Mouse (Mus musculus): ENCODE measurements around the gene Olfr790.

The Olfr790 gene

GRCm38 (mm10) chr10:129498192-129498591, at the start of gene Olfr790:
Gene Olfr790, plus strand, starts transcription at chr10:129498492.
- in situ Hi-C loops (cut with MboI; ENCODE audit: low pct_unique_long_range_greater_than_20kb in 1 of 2, low sequenced_read_pairs in 2 of 2, unreplicated experiment in 1 of 2): no loop called here

- in situ Hi-C loops (cut with MboI; ENCODE audit: low pct_unique_long_range_greater_than_20kb in 1 of 2, low sequenced_read_pairs in 2 of 2, unreplicated experiment in 1 of 2): no loop called here
Observed at GRCm38 (mm10) chr10:129461562-129461961, 36.7 kb upstream of the Olfr790 start, which contains the start of gene Olfr787. Gene Olfr787, plus strand, starts transcription at chr10:129461862.

- in situ Hi-C loops (cut with MboI; ENCODE audit: low pct_unique_long_range_greater_than_20kb in 1 of 2, low sequenced_read_pairs in 2 of 2, unreplicated experiment in 1 of 2): no loop called here
Observed at GRCm38 (mm10) chr10:129470698-129471097, 27.6 kb upstream of the Olfr790 start, which contains the start of gene Olfr788. Gene Olfr788, plus strand, starts transcription at chr10:129470998.

- in situ Hi-C loops (cut with MboI; ENCODE audit: low pct_unique_long_range_greater_than_20kb in 1 of 2, low sequenced_read_pairs in 2 of 2, unreplicated experiment in 1 of 2): no loop called here
Observed at GRCm38 (mm10) chr10:129473256-129473655, 25.0 kb upstream of the Olfr790 start.

- in situ Hi-C loops (cut with MboI; ENCODE audit: low pct_unique_long_range_greater_than_20kb in 1 of 2, low sequenced_read_pairs in 2 of 2, unreplicated experiment in 1 of 2): no loop called here
Observed at GRCm38 (mm10) chr10:129473723-129474122, 24.6 kb upstream of the Olfr790 start.

- in situ Hi-C loops (cut with MboI; ENCODE audit: low pct_unique_long_range_greater_than_20kb in 1 of 2, low sequenced_read_pairs in 2 of 2, unreplicated experiment in 1 of 2): no loop called here
Observed at GRCm38 (mm10) chr10:129484452-129484851, 13.8 kb upstream of the Olfr790 start, which contains the start of gene Olfr789. Gene Olfr789, plus strand, starts transcription at chr10:129484752.

- in situ Hi-C loops (cut with MboI; ENCODE audit: low pct_unique_long_range_greater_than_20kb in 1 of 2, low sequenced_read_pairs in 2 of 2, unreplicated experiment in 1 of 2): no loop called here
Observed at GRCm38 (mm10) chr10:129490101-129490500, 8.2 kb upstream of the Olfr790 start.

- in situ Hi-C loops (cut with MboI; ENCODE audit: low pct_unique_long_range_greater_than_20kb in 1 of 2, low sequenced_read_pairs in 2 of 2, unreplicated experiment in 1 of 2): no loop called here
Observed at GRCm38 (mm10) chr10:129521492-129521891, 23.2 kb downstream of the Olfr790 start, which contains the start of gene Olfr791. Gene Olfr791, plus strand, starts transcription at chr10:129521792.

GRCm38 (mm10) chr10:129538862-129539261, 40.6 kb downstream of the Olfr790 start, which contains the start of gene Olfr792:
Gene Olfr792, plus strand, starts transcription at chr10:129539162.
- in situ Hi-C loops (cut with MboI; ENCODE audit: low pct_unique_long_range_greater_than_20kb in 1 of 2, low sequenced_read_pairs in 2 of 2, unreplicated experiment in 1 of 2): no loop called here

- in situ Hi-C loops (cut with MboI; ENCODE audit: low pct_unique_long_range_greater_than_20kb in 1 of 2, low sequenced_read_pairs in 2 of 2, unreplicated experiment in 1 of 2): no loop called here
Observed at GRCm38 (mm10) chr10:129549354-129549753, 51.1 kb downstream of the Olfr790 start.
